Mouse (Mus musculus): ENCODE results near the gene Tnfrsf11a.

DNA sequence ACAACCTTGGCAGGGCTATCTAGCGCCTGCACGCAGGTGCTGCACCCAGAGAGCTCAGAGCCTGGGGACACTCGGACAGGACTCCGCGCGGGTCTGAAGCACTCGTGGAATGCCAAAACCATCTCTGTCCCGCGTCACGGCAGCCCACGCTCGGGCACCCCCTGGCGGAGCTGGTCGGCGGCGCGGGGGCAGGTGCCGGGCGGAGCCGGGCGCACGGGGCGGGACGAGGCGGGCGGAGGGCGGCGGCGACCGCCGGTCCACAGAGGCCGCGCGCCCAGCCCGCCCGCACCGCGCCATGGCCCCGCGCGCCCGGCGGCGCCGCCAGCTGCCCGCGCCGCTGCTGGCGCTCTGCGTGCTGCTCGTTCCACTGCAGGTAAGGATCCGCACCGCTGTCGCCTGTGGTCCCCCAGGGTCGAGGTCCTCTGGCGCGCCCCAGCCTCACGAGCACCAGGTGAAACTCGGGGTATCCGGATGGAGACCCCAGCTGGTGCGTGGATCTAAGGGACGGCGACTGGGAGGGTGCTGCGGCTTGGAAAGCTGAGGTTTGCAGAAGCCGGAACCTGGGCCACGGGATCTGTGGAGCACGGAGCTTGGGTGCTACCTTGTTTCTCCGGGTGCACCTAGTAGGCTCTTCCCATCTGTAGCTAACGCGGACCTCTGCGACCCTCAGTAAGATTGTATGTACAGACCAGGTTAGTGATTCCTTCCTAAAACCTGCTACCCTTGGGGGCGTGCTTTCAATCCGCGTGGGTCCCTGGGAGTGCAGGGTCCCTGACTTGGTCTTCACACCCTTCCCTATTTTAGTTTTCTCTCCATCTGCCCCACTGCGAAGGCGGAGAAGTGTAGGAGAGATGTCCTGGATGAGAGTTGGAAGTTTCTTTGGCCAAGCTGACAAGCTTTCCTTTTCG lies at the start of gene Tnfrsf11a:
- TF ChIP-seq POLR2A (IDR thresholded peaks at IDR 0.05; ENCODE audit: borderline replicate concordance, low read depth, low read length) (peak; percentile 51; the same call in 1 of the 2 replicates), CTCF (IDR thresholded peaks at IDR 0.05; ENCODE audit: low read depth, low read length) (peak; percentile 50; the same call in 1 of the 2 replicates)

Data from bone marrow macrophage, adult 2 months (primary cell).